Mouse (Mus musculus): ENCODE results near the gene March2. TPM values are rescaled to one million over a fixed set of nuclear protein-coding genes. Genes with fewer than 3 reads are reported as not detected.

The March2 gene
- polyA plus RNA-seq, 1 experiment from 2014 or later: 71.0 TPM

- H3K4me3 ChIP-seq (ENCODE audit: control insufficient read depth in 1 of 2, insufficient read depth in 1 of 2, low read depth in 1 of 2, low read length in 2 of 2): no peak overlapping the region
- 89% methylated on average over 10 of the region's 10 CpGs for WGBS
- H3K4me1 ChIP-seq (ENCODE audit: control insufficient read depth in 2 of 2, insufficient read depth in 2 of 2, low read length in 2 of 2): peaks cover 19 to 60% of the 10 kb centered on the region in 2 experiments
- H3K36me3 ChIP-seq (ENCODE audit: control insufficient read depth, insufficient read depth, low read length): peaks cover 20% of the 10 kb centered on the region; the same call in 1 of the 2 replicates
- no peak for ATAC-seq (ENCODE audit: insufficient number of reproducible peaks, insufficient read depth, low FRiP score, low read depth)
- H3K27ac ChIP-seq (replicated peaks in 1 of 2; ENCODE audit: control insufficient read depth in 1 of 2, insufficient read depth in 1 of 2, low read depth in 2 of 2, low read length in 2 of 2): no peak overlapping the region; a peak in 1 of 4 replicates
- no peaks in the 10 kb centered on the region for H3K27me3 ChIP-seq (ENCODE audit: control insufficient read depth, insufficient read depth, low read length)
- H3K4me2 ChIP-seq (ENCODE audit: low read length): no peak overlapping the region
- H3K9me3 ChIP-seq (ENCODE audit: control insufficient read depth, low read length): no peaks in the 10 kb centered on the region
- no peak overlapping the region for H3K9ac ChIP-seq (ENCODE audit: low read length)
Measured at GRCm38 (mm10) chr17:33755418-33756107, 37.1 kb upstream of the March2 start.

GRCm38 (mm10) chr17:33754656-33755055, 36.2 kb upstream of the March2 start:
- WGBS: 83% methylated on average over 1 of the region's 1 CpGs
- no peak overlapping the region for H3K4me2 ChIP-seq (ENCODE audit: low read length)
- ATAC-seq (ENCODE audit: insufficient number of reproducible peaks, insufficient read depth, low FRiP score, low read depth): no peak
- peaks cover 29% of the 10 kb centered on the region for H3K36me3 ChIP-seq (ENCODE audit: control insufficient read depth, insufficient read depth, low read length)
- H3K27me3 ChIP-seq (ENCODE audit: control insufficient read depth, insufficient read depth, low read length): no peaks in the 10 kb centered on the region
- H3K9ac ChIP-seq (ENCODE audit: low read length): no peak overlapping the region
- peaks cover 19 to 60% of the 10 kb centered on the region in 2 experiments for H3K4me1 ChIP-seq (ENCODE audit: control insufficient read depth in 2 of 2, insufficient read depth in 2 of 2, low read length in 2 of 2)
- H3K9me3 ChIP-seq (ENCODE audit: control insufficient read depth, low read length): no peaks in the 10 kb centered on the region
- H3K27ac ChIP-seq (replicated peaks in 1 of 2; ENCODE audit: control insufficient read depth in 1 of 2, insufficient read depth in 1 of 2, low read depth in 2 of 2, low read length in 2 of 2): no peak overlapping the region
- no peak overlapping the region for H3K4me3 ChIP-seq (ENCODE audit: control insufficient read depth in 1 of 2, insufficient read depth in 1 of 2, low read depth in 1 of 2, low read length in 2 of 2)

- H3K36me3 ChIP-seq (ENCODE audit: control insufficient read depth, insufficient read depth, low read length): peaks cover 49% of the 10 kb centered on the region
- no peaks in the 10 kb centered on the region for H3K9me3 ChIP-seq (ENCODE audit: control insufficient read depth, low read length)
- WGBS: 96% methylated on average over 2 of the region's 2 CpGs
- no peak overlapping the region for H3K27ac ChIP-seq (replicated peaks in 1 of 2; ENCODE audit: control insufficient read depth in 1 of 2, insufficient read depth in 1 of 2, low read depth in 2 of 2, low read length in 2 of 2)
- H3K4me1 ChIP-seq (ENCODE audit: control insufficient read depth in 2 of 2, insufficient read depth in 2 of 2, low read length in 2 of 2): peaks cover 13 to 37% of the 10 kb centered on the region in 2 experiments
- no peak overlapping the region for H3K9ac ChIP-seq (ENCODE audit: low read length)
- H3K27me3 ChIP-seq (ENCODE audit: control insufficient read depth, insufficient read depth, low read length): no peaks in the 10 kb centered on the region
- no peak overlapping the region for H3K4me2 ChIP-seq (ENCODE audit: low read length)
- no peak overlapping the region for H3K4me3 ChIP-seq (ENCODE audit: control insufficient read depth in 1 of 2, insufficient read depth in 1 of 2, low read depth in 1 of 2, low read length in 2 of 2)
- ATAC-seq (ENCODE audit: insufficient number of reproducible peaks, insufficient read depth, low FRiP score, low read depth): no peak
Measured at GRCm38 (mm10) chr17:33752297-33752696, 33.8 kb upstream of the March2 start.

GRCm38 (mm10) chr17:33751181-33751580, 32.7 kb upstream of the March2 start:
- Histone ChIP-seq H3K27ac (replicated peaks in 1 of 2; ENCODE audit: control insufficient read depth in 1 of 2, insufficient read depth in 1 of 2, low read depth in 2 of 2, low read length in 2 of 2) (no peak overlapping the region), H3K27me3 (ENCODE audit: control insufficient read depth, insufficient read depth, low read length) (no peaks in the 10 kb centered on the region), H3K4me1 (ENCODE audit: control insufficient read depth in 2 of 2, insufficient read depth in 2 of 2, low read length in 2 of 2) (peaks cover 3 to 29% of the 10 kb centered on the region in 2 experiments; a peak in 3 of 4 replicates), H3K9me3 (ENCODE audit: control insufficient read depth, low read length) (no peaks in the 10 kb centered on the region), H3K36me3 (ENCODE audit: control insufficient read depth, insufficient read depth, low read length) (peaks cover 53% of the 10 kb centered on the region), H3K9ac (ENCODE audit: low read length) (no peak overlapping the region), H3K4me3 (ENCODE audit: control insufficient read depth in 1 of 2, insufficient read depth in 1 of 2, low read depth in 1 of 2, low read length in 2 of 2) (no peak overlapping the region), H3K4me2 (ENCODE audit: low read length) (no peak overlapping the region)
- ATAC-seq (ENCODE audit: insufficient number of reproducible peaks, insufficient read depth, low FRiP score, low read depth): no peak

- Histone ChIP-seq H3K9ac (ENCODE audit: low read length) (no peak overlapping the region), H3K4me1 (ENCODE audit: control insufficient read depth in 2 of 2, insufficient read depth in 2 of 2, low read length in 2 of 2) (peaks cover 0 to 18% of the 10 kb centered on the region in 2 experiments; a peak in 3 of 4 replicates), H3K4me3 (ENCODE audit: control insufficient read depth in 1 of 2, insufficient read depth in 1 of 2, low read depth in 1 of 2, low read length in 2 of 2) (no peak overlapping the region), H3K27ac (replicated peaks in 1 of 2; ENCODE audit: control insufficient read depth in 1 of 2, insufficient read depth in 1 of 2, low read depth in 2 of 2, low read length in 2 of 2) (no peak overlapping the region), H3K4me2 (ENCODE audit: low read length) (no peak overlapping the region), H3K27me3 (ENCODE audit: control insufficient read depth, insufficient read depth, low read length) (no peaks in the 10 kb centered on the region), H3K36me3 (ENCODE audit: control insufficient read depth, insufficient read depth, low read length) (peaks cover 66% of the 10 kb centered on the region), H3K9me3 (ENCODE audit: control insufficient read depth, low read length) (no peaks in the 10 kb centered on the region)
- ATAC-seq (ENCODE audit: insufficient number of reproducible peaks, insufficient read depth, low FRiP score, low read depth): no peak
- WGBS: 92% methylated on average over 5 of the region's 5 CpGs
Measured at GRCm38 (mm10) chr17:33749451-33749850, 31.0 kb upstream of the March2 start.

- no peak overlapping the region for H3K27ac ChIP-seq (replicated peaks in 1 of 2; ENCODE audit: control insufficient read depth in 1 of 2, insufficient read depth in 1 of 2, low read depth in 2 of 2, low read length in 2 of 2)
- H3K4me2 ChIP-seq (ENCODE audit: low read length): no peak overlapping the region
- peaks cover 0 to 7% of the 10 kb centered on the region in 2 experiments; a peak in 2 of 4 replicates for H3K4me1 ChIP-seq (ENCODE audit: control insufficient read depth in 2 of 2, insufficient read depth in 2 of 2, low read length in 2 of 2)
- H3K9me3 ChIP-seq (ENCODE audit: control insufficient read depth, low read length): peaks cover 6% of the 10 kb centered on the region; the same call in 1 of the 2 replicates
- no peaks in the 10 kb centered on the region for H3K27me3 ChIP-seq (ENCODE audit: control insufficient read depth, insufficient read depth, low read length)
- peaks cover 53% of the 10 kb centered on the region for H3K36me3 ChIP-seq (ENCODE audit: control insufficient read depth, insufficient read depth, low read length)
- no peak overlapping the region for H3K4me3 ChIP-seq (ENCODE audit: control insufficient read depth in 1 of 2, insufficient read depth in 1 of 2, low read depth in 1 of 2, low read length in 2 of 2)
- ATAC-seq (ENCODE audit: insufficient number of reproducible peaks, insufficient read depth, low FRiP score, low read depth): peak; percentile 60
- no peak overlapping the region for H3K9ac ChIP-seq (ENCODE audit: low read length)
- WGBS: 38% methylated on average over 2 of the region's 2 CpGs
Measured at GRCm38 (mm10) chr17:33746011-33746410, 27.5 kb upstream of the March2 start.

GRCm38 (mm10) chr17:33744686-33745384, 26.4 kb upstream of the March2 start:
- H3K27ac ChIP-seq (replicated peaks in 1 of 2; ENCODE audit: control insufficient read depth in 1 of 2, insufficient read depth in 1 of 2, low read depth in 2 of 2, low read length in 2 of 2): no peak overlapping the region
- H3K27me3 ChIP-seq (ENCODE audit: control insufficient read depth, insufficient read depth, low read length): no peaks in the 10 kb centered on the region
- peaks cover 41% of the 10 kb centered on the region for H3K36me3 ChIP-seq (ENCODE audit: control insufficient read depth, insufficient read depth, low read length)
- H3K4me2 ChIP-seq (ENCODE audit: low read length): no peak overlapping the region
- peaks cover 0 to 7% of the 10 kb centered on the region in 2 experiments; a peak in 2 of 4 replicates for H3K4me1 ChIP-seq (ENCODE audit: control insufficient read depth in 2 of 2, insufficient read depth in 2 of 2, low read length in 2 of 2)
- 85% methylated on average over 5 of the region's 5 CpGs for WGBS
- no peak overlapping the region for H3K4me3 ChIP-seq (ENCODE audit: control insufficient read depth in 1 of 2, insufficient read depth in 1 of 2, low read depth in 1 of 2, low read length in 2 of 2)
- no peak for ATAC-seq (ENCODE audit: insufficient number of reproducible peaks, insufficient read depth, low FRiP score, low read depth)
- H3K9ac ChIP-seq (ENCODE audit: low read length): no peak overlapping the region
- H3K9me3 ChIP-seq (ENCODE audit: control insufficient read depth, low read length): peaks cover 6% of the 10 kb centered on the region; the same call in 1 of the 2 replicates
